Mouse (Mus musculus) hindbrain, postnatal 0 days (tissue): ENCODE results near the gene Gm10337. TPM values are rescaled to one million over a fixed set of nuclear protein-coding genes. Genes with fewer than 3 reads are reported as not detected.

Experiments
- ATAC-seq: fragments of 200-750 bp; cut with Nextera tagmentation; 2 replicates; pipeline ENCODE4 v1.8.0; 2017; ENCODE audit warnings: mild to moderate bottlenecking, moderate TSS enrichment, moderate library complexity
- DNase-seq: peaks from one replicate; pipeline ENCODE4 v3.0.0-alpha.2; 2015; ENCODE audit warnings: low spot score
- H3K27ac ChIP-seq: fragments of 300-500 bp; sonication (generic); 2 replicates; pipeline ENCODE4 v1.5.1; 2014; ENCODE audit warnings: mild to moderate bottlenecking
- H3K27me3 ChIP-seq: fragments of 300-500 bp; sonication (generic); 2 replicates; pipeline ENCODE4 v1.6.1; 2014; ENCODE audit warnings: low read length, mixed read lengths; ENCODE audit not compliant: insufficient read depth
- H3K36me3 ChIP-seq: fragments of 300-500 bp; sonication (generic); 2 replicates; pipeline ENCODE4 v1.6.1; 2014; ENCODE audit warnings: low read length, mixed read lengths; ENCODE audit not compliant: insufficient read depth
- H3K4me1 ChIP-seq: fragments of 300-500 bp; sonication (generic); 2 replicates; pipeline ENCODE4 v1.6.1; 2014; ENCODE audit warnings: antibody characterized with exemption, low read length, mixed read lengths; ENCODE audit not compliant: insufficient read depth
- H3K4me2 ChIP-seq: fragments of 300-500 bp; sonication (generic); 2 replicates; pipeline ENCODE4 v1.6.1; 2014; ENCODE audit warnings: low read depth, mild to moderate bottlenecking, low read length, moderate library complexity, mixed read lengths
- H3K4me3 ChIP-seq: fragments of 300-500 bp; sonication (generic); 2 replicates; pipeline ENCODE4 v1.5.1; 2014; ENCODE audit warnings: low read length
- H3K9ac ChIP-seq: fragments of 300-500 bp; sonication (generic); replicated peaks from 2 replicates; pipeline ENCODE4 v1.6.1; 2014; ENCODE audit warnings: mild to moderate bottlenecking, low read length, moderate library complexity, mixed read lengths
- H3K9me3 ChIP-seq: fragments of 300-500 bp; sonication (generic); 2 replicates; pipeline ENCODE4 v1.6.1; 2016; ENCODE audit warnings: low read length, mixed read lengths
- CTCF ChIP-seq: IDR thresholded peaks from 2 replicates; pipeline ENCODE4 v1.5.1; 2016; ENCODE audit warnings: antibody characterized with exemption, control low read depth, low read depth
- WGBS: fragments of 180-500 bp; shearing (Covaris S2); extraction: QIAGEN DNeasy Blood & Tissue Kit; methylation state at CpG from one replicate; pipeline ENCODE4 v1.1.7; 2014; 5-methylcytosine and 5-hydroxymethylcytosine counted together
- polyA plus RNA-seq: library from polyadenylated mRNA; unstranded; fragments of >200 nt; fragmentation: Nextera tagmentation; extraction: Ambion mirVana; gene quantifications from 2 replicates; pipeline ENCODE4 v1.2.1, GENCODE M21; 2015
- total RNA-seq: library from RNA; depleted of rRNA; stranded (reverse); fragments of >200 nt; gene quantifications from 2 replicates; pipeline ENCODE4 v1.2.3, GENCODE M21; 2014; rRNA removed

Gm10337 gene
- total RNA-seq (not detected in 2 replicates), polyA plus RNA-seq (2.7 and 7.3 TPM in 2 replicates)

- H3K9me3 ChIP-seq: no peaks in the 10 kb centered on the region
- no peak for DNase-seq
- H3K4me3 ChIP-seq: no peak within 1 kb of the TSS
- no peaks in the 10 kb centered on the region for H3K4me1 ChIP-seq
- no peaks in the 10 kb centered on the region for H3K27me3 ChIP-seq
- H3K9ac ChIP-seq: no peak within 1 kb of the TSS
- no peak within 1 kb of the TSS for H3K4me2 ChIP-seq
- H3K36me3 ChIP-seq: peaks cover 76% of the 10 kb centered on the region
- no peak for ATAC-seq
- TF ChIP-seq CTCF: no peak
- WGBS: 94% methylated on average over 1 of the region's 1 CpGs
- H3K27ac ChIP-seq: no peak within 1 kb of the TSS
Observed at GRCm38 (mm10) chr15:102503447-102503846, at the start of gene Gm10337. Gene Gm10337 (plus strand): TSS chr15:102503722.

GRCm38 (mm10) chr15:102455993-102456392, 47.5 kb upstream of the Gm10337 start:
- H3K36me3 ChIP-seq: no peaks in the 10 kb centered on the region
- peak; percentile 49 for TF ChIP-seq CTCF
- H3K27ac ChIP-seq: no peak overlapping the region
- no peaks in the 10 kb centered on the region for H3K4me1 ChIP-seq
- 41% methylated on average over 6 of the region's 6 CpGs for WGBS
- H3K9ac ChIP-seq: no peak overlapping the region
- no peak overlapping the region for H3K4me3 ChIP-seq
- ATAC-seq (no peak), DNase-seq (peak; percentile 14)
- no peaks in the 10 kb centered on the region for H3K9me3 ChIP-seq
- H3K4me2 ChIP-seq: no peak overlapping the region
- H3K27me3 ChIP-seq: no peaks in the 10 kb centered on the region

GRCm38 (mm10) chr15:102458050-102458736, 45.3 kb upstream of the Gm10337 start:
- WGBS: 72% methylated on average over 5 of the region's 5 CpGs
- Histone ChIP-seq H3K9me3 (no peaks in the 10 kb centered on the region), H3K9ac (peak overlapping the region; percentile 48; the same call in 1 of the 2 replicates), H3K27ac (no peak overlapping the region), H3K27me3 (no peaks in the 10 kb centered on the region), H3K4me1 (no peaks in the 10 kb centered on the region), H3K4me2 (peak overlapping the region; percentile 74), H3K4me3 (peak overlapping the region; percentile 46), H3K36me3 (no peaks in the 10 kb centered on the region; the same call in 1 of the 2 replicates)
- no peak for TF ChIP-seq CTCF
- no peak for DNase-seq
- no peak for ATAC-seq

GRCm38 (mm10) chr15:102458904-102459317, 44.6 kb upstream of the Gm10337 start, which contains the start of gene Prr13:
Gene Prr13 (plus strand): TSS chr15:102459028.
- under 1% methylated on average over 19 of the region's 19 CpGs for WGBS
- Histone ChIP-seq H3K9me3 (no peaks in the 10 kb centered on the region), H3K4me1 (no peaks in the 10 kb centered on the region), H3K9ac (peak within 1 kb of the TSS; percentile 48), H3K27ac (peak within 1 kb of the TSS; percentile 67; the same call in 1 of the 2 replicates), H3K36me3 (no peaks in the 10 kb centered on the region; the same call in 1 of the 2 replicates), H3K27me3 (no peaks in the 10 kb centered on the region), H3K4me2 (peak within 1 kb of the TSS; percentile 74), H3K4me3 (peak within 1 kb of the TSS; percentile 46)
- TF ChIP-seq CTCF: peak; percentile 82
- DNase-seq: peak; percentile 97
- peak; percentile 92 for ATAC-seq

- no peak for TF ChIP-seq CTCF
- WGBS: 29% methylated on average over 6 of the region's 6 CpGs
- peak overlapping the region; percentile 48 for H3K9ac ChIP-seq
- H3K27ac ChIP-seq: peak overlapping the region; percentile 67; the same call in 1 of the 2 replicates
- ATAC-seq: no peak
- peak overlapping the region; percentile 46 for H3K4me3 ChIP-seq
- H3K4me2 ChIP-seq: peak overlapping the region; percentile 74
- no peaks in the 10 kb centered on the region; the same call in 1 of the 2 replicates for H3K36me3 ChIP-seq
- DNase-seq: no peak
- no peaks in the 10 kb centered on the region for H3K27me3 ChIP-seq
- H3K4me1 ChIP-seq: no peaks in the 10 kb centered on the region
- no peaks in the 10 kb centered on the region for H3K9me3 ChIP-seq
Observed at GRCm38 (mm10) chr15:102459381-102459780, 44.1 kb upstream of the Gm10337 start.

GRCm38 (mm10) chr15:102459847-102460246, 43.7 kb upstream of the Gm10337 start:
- H3K4me1 ChIP-seq: no peaks in the 10 kb centered on the region
- TF ChIP-seq CTCF: no peak
- 77% methylated on average over 5 of the region's 5 CpGs for whole genome bisulfite sequencing
- DNase-seq: no peak
- no peak overlapping the region for H3K27ac ChIP-seq
- peak overlapping the region; percentile 74; the same call in 1 of the 2 replicates for H3K4me2 ChIP-seq
- no peaks in the 10 kb centered on the region for H3K9me3 ChIP-seq
- H3K9ac ChIP-seq: no peak overlapping the region
- ATAC-seq: no peak
- no peak overlapping the region for H3K4me3 ChIP-seq
- no peaks in the 10 kb centered on the region; the same call in 1 of the 2 replicates for H3K36me3 ChIP-seq
- H3K27me3 ChIP-seq: no peaks in the 10 kb centered on the region

- no peak overlapping the region for H3K4me3 ChIP-seq
- ATAC-seq (no peak), DNase-seq (no peak)
- H3K9ac ChIP-seq: no peak overlapping the region
- WGBS: 78% methylated on average over 12 of the region's 12 CpGs
- H3K27ac ChIP-seq: no peak overlapping the region
- H3K4me2 ChIP-seq: no peak overlapping the region
- no peaks in the 10 kb centered on the region for H3K4me1 ChIP-seq
- TF ChIP-seq CTCF: no peak
- H3K36me3 ChIP-seq: no peaks in the 10 kb centered on the region; the same call in 1 of the 2 replicates
- no peaks in the 10 kb centered on the region for H3K27me3 ChIP-seq
- H3K9me3 ChIP-seq: no peaks in the 10 kb centered on the region
Observed at GRCm38 (mm10) chr15:102460409-102460808, 43.1 kb upstream of the Gm10337 start.
